Mouse (Mus musculus) kidney, adult 18-20 months (tissue): ENCODE measurements around the gene Epha4.

Source experiments
- DNase-seq: peaks from one replicate; pipeline ENCODE4 v3.0.0; 2021

Epha4 gene

DNA sequence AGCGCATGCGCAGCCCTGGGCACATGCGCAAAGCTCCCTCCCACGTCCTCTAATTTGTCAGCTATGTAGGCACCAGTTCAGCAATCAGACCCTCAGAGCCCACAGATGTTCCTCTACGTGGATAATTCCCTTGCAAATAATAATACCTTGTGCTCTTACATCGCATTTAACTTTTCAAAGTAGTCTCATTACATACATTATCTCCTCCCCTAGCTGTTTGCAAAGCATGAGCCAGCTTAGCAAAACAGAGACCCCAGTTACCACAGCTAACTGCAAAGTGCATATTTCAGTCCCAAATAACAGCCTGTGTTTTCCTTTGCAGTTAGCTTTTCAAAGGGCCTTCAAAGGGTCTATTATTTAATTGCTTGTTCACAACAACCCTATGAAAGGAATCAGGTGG, 123.3 kb downstream of the Epha4 start:
- no peak for DNase-seq

GRCm38 (mm10) chr1:77389069-77389468, 125.8 kb downstream of the Epha4 start:
- DNase-seq = no peak

GRCm38 (mm10) chr1:77388556-77388955, 126.3 kb downstream of the Epha4 start:
- DNase-seq = no peak

GRCm38 (mm10) chr1:77385613-77386012, 129.3 kb downstream of the Epha4 start:
- DNase-seq = no peak

- DNase-seq = no peak
Measured at GRCm38 (mm10) chr1:77383466-77383865, 131.4 kb downstream of the Epha4 start.

GRCm38 (mm10) chr1:77377550-77377980, 137.3 kb downstream of the Epha4 start:
- no peak for DNase-seq

DNA sequence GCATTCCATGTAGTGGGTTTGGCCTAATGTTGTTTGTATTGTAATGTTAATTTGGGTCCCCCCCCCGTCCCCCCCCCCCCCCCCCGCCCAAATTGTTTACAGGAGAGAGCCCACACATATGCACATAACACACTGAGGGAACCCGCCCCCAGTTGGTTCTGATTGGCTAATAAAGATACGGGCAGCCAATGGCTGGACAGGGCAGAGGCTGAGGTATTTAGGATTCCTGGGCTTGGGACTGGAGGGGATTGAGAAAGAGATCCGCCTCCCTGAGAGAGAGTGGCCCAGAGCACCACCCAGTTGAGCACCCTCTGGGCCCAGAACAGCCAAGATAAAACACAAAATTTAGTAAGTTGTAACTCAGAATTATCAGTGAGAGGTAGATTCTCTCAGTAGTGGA, 140.8 kb downstream of the Epha4 start:
- no peak for DNase-seq

DNA sequence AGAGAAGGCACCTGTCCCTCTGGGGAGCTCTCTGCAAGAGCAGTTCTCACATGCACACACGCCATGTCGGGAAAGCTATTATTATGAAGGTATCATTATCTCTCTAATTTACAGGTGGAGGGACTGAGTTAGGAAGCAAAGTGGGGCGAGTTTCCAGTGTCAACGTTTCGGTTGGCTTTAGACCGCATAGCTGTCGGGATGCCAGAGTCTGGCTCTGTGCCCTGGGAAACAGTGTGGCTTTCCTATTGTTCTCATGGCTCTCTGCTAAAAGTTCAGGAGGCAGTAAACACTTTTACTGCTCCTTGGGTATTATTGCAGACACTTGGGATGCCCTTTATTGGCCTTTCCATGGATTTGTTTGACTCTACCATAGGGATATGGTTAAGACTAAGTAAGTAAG, 144.0 kb downstream of the Epha4 start:
- DNase-seq = peak; percentile 25

DNA sequence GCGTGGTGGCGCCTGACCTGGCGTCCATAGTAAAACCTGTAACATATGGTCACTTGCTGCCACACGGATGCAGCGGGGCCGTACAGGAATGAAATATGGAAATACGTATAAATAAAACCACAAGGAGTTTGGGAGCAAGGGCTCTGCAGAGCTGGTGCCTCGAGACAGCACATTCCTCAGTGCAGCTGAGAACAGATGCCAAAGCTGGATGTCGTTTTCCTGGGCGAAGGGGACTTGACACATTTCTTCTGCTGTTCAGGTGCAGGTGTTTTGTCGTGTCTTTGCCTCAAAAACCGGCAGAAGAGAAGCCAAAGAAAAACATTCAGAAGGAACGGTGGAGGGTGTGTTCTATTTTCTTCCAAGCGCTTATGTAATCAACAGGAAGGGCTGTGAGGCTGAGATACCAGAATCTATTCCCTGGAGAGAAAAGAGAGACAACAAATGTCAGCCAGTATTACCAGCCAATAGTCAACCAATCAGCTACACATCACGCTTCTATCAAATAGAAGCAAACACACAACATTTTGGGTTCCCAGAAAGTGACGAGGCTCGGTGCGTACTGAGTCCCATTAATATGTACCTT, 145.5 kb downstream of the Epha4 start:
- no peak for DNase-seq

DNA sequence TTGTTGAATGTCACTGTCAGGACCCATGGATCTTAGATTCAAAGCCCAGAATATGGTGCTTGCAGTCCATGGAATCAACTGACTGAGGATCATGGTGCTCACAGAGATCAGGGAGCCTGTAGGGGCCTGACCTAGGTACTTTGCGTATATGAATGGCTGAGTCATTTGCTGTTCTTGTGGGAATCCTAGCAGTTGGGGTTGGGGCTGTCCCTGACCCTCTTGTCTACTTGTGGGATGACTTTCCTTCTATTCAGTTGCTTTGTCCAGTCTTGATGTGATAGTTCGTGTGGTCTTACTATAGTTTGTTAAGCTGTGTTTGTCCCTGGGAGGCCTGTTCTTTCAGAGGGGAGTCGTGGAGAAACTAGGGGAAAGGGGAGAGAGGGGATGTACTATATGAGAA, 149.0 kb downstream of the Epha4 start:
- DNase-seq = no peak

- DNase-seq = no peak
Measured at GRCm38 (mm10) chr1:77364596-77364995, 150.3 kb downstream of the Epha4 start.

- DNase-seq = no peak
Measured at GRCm38 (mm10) chr1:77363848-77364247, 151.0 kb downstream of the Epha4 start.

GRCm38 (mm10) chr1:77346459-77346858, 168.4 kb downstream of the Epha4 start:
- DNase-seq = no peak

DNA sequence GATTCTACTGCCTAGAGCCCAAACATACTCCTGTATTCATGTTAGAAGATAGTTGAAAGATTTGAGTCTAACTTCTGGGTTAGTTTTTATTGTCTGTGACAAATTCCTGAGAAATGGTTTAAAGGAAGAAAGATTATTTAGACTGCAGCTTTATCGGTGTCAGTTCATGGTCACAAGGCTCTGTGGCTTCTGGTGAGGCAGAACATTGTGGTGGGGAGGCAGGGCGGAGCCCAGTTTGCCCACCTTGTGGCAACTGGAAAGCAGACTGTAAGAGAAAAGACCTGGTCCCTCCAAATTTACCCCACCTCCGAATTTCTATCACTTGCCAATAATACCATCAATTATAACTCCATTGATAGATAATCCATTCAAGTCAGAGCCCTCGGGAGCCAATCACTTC, 171.1 kb downstream of the Epha4 start:
- DNase-seq = no peak

DNA sequence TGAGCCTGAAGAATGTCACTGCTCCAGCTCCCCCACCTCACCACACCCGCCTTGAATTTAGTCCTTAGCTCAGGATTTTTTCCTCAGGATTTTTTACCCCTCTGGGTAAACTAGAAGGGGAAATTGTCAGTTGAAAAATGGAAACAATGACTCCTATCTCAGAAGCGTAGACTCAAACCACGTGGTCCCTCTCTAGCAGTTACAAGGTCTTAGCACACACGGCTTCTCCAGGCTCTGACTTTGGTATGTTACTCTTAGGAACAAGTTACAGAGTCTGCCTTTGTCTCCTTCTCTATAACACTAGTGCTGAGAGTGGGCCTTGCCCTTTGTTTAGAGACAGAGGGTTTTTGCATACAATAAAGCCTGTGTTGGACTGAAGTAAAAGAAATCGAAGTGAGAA, 175.2 kb downstream of the Epha4 start:
- no peak for DNase-seq

GRCm38 (mm10) chr1:77338346-77338745, 176.5 kb downstream of the Epha4 start:
- DNase-seq = no peak

DNA sequence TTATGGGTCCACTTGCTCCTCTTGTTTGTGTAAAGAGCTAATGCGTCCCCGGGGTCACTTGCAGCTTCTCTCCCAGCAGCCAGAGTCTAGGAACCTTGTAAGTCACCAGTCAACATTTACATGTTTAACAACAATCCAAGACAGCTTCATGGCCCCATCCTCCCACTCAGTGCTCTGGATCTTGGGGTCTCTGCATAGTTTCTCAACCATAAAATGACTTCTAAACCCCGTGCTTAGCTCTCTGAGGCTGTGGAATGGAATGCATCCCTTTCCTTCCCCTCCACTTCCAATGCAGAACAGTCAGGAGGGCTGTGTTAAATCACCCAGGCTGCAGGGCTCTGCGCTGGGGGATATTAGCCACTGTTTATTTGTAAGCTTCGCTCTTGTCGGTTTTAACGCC, 178.0 kb downstream of the Epha4 start:
- DNase-seq = no peak

DNA sequence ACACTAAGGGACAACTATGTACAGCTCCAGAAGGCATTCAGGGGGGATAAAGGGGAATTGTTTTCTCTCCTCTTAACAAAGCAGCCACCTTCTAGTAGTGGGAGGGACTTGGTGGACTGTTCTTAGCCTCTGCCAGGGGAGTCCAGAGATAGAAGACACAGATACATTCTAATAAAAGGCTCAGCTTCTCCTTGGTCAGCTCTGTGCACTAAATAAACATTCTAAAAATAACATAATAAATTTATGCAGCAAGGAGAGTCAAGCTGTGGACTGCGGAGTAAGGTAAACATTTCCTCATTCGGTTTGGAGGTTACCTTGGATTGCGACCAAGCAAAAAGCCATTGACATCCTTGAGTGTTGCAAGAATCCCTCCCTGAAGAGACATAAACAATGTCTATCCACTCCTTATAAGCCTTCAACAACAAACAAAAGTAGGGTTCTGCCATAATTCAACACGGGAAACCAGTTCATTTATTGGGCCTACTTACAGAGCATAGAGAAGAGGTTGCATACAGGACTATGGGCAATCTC, 196.2 kb downstream of the Epha4 start:
- DNase-seq = no peak
